Comparison of ENCODE assay signal across 8 mouse cellular contexts in the genomic region with DNA sequence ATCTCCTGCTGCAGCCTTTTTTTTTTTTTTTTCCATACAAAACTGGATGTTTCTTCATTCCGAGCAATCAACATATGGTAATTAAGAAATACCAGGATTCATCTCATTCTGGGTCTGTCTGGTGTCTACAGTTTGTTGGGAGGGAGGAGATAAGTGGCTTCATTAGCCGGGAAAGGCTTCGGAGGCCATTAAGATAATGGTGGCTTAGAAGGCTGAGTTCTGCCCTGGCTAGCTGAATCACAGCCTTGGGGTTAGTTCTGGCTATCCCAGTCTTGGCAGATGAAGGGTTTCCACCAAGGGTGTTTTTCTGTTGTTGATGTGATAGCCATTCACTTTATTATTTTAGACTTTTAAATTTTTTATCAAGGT. TPM values are rescaled to one million over a fixed set of nuclear protein-coding genes. Genes with fewer than 3 reads are reported as not detected.
DNase-seq lines count a peak whose midpoint lies in the region; ATAC-seq and TF ChIP-seq lines count a peak whose summit lies in the region.
"Had no signal": no experiment of that assay in that cellular context is flagged by ENCODE, and none has a peak within 500 bp of the region (broad histone marks: within the 10 kb centered on the region; RNA-seq: fewer than 3 reads in every experiment).

No protein-coding gene starts in this region.

- ATAC-seq in common myeloid progenitor, adult 5-6 weeks (replicated peaks; ENCODE audit: low read depth, poor library complexity, severe bottlenecking): 0 out of 2 replicates have a peak, but pooled peaks have one; percentile 2
- ATAC-seq in forebrain, embryonic 13.5 days: no peak
- no peak for ATAC-seq in limb, embryonic 14.5 days (ENCODE audit: low FRiP score, low read depth)

- no peak for TF ChIP-seq CTCF in left cerebral cortex, adult 2 months (IDR thresholded peaks at IDR 0.05)

- H3K27ac ChIP-seq in left cerebral cortex, adult 2 months: no peak overlapping the region
- H3K27ac ChIP-seq in forebrain, embryonic 13.5 days: peak overlapping the region; percentile 78
- no peak overlapping the region for H3K27ac ChIP-seq in limb, embryonic 14.5 days (replicated peaks; ENCODE audit: low read depth, low read length)
- H3K27ac ChIP-seq: lung, embryonic 15.5 days had no signal

- no peaks in the 10 kb centered on the region for H3K36me3 ChIP-seq in forebrain, embryonic 13.5 days (ENCODE audit: poor library complexity, severe bottlenecking)
- H3K36me3 ChIP-seq in limb, embryonic 14.5 days (ENCODE audit: control insufficient read depth, insufficient read depth, low read length): no peaks in the 10 kb centered on the region
- H3K36me3 ChIP-seq: lung, embryonic 15.5 days had no signal

- 29% methylated on average over 3 of the region's 3 CpGs for WGBS in forebrain, embryonic 13.5 days
- 27% methylated on average over 3 of the region's 3 CpGs for WGBS in limb, embryonic 14.5 days

- H3K9ac ChIP-seq in forebrain, embryonic 13.5 days: no peak overlapping the region
- H3K9ac ChIP-seq in limb, embryonic 14.5 days (ENCODE audit: low read depth, low read length, severe bottlenecking): 0 out of 2 replicates have a peak overlapping the region, but pooled peaks have one; percentile 1
- H3K9ac ChIP-seq: lung, embryonic 15.5 days had no signal

- H3K4me1 ChIP-seq in forebrain, embryonic 13.5 days: peaks cover 10% of the 10 kb centered on the region
- no peaks in the 10 kb centered on the region for H3K4me1 ChIP-seq in limb, embryonic 14.5 days (ENCODE audit: control insufficient read depth, insufficient read depth, low read length)

- DNase-seq in left cerebral cortex, adult 2 months (ENCODE audit: extremely low spot score in 1 of 2, low spot score in 2 of 2): no peak
- DNase-seq in left cerebral cortex, postnatal 14 days (ENCODE audit: low spot score in 2 of 2): no peak
- no peak for DNase-seq in limb, embryonic 14.5 days (ENCODE audit: low spot score)
- no peak for DNase-seq in urinary bladder, postnatal 4 days (ENCODE audit: low spot score in 2 of 2)
- DNase-seq in adrenal gland, postnatal 4 days (ENCODE audit: low spot score in 2 of 2): no peak

- H3K9me3 ChIP-seq in forebrain, embryonic 13.5 days (replicated peaks): peaks cover 4% of the 10 kb centered on the region; the same call in 1 of the 2 replicates
- no peaks in the 10 kb centered on the region; the same call in 1 of the 2 replicates for H3K9me3 ChIP-seq in limb, embryonic 14.5 days (ENCODE audit: control insufficient read depth, low read length)
- H3K9me3 ChIP-seq: lung, embryonic 15.5 days had no signal

- H3K4me2 ChIP-seq in forebrain, embryonic 13.5 days: peak overlapping the region; percentile 59; the same call in 1 of the 2 replicates
- H3K4me2 ChIP-seq in limb, embryonic 14.5 days (replicated peaks; ENCODE audit: low read depth, low read length, severe bottlenecking): peak overlapping the region; percentile 49; the same call in 1 of the 2 replicates

- H3K27me3 ChIP-seq in forebrain, embryonic 13.5 days: peaks cover 5% of the 10 kb centered on the region; the same call in 1 of the 2 replicates
- no peaks in the 10 kb centered on the region for H3K27me3 ChIP-seq in limb, embryonic 14.5 days (ENCODE audit: control insufficient read depth, insufficient read depth, low read length)
- H3K27me3 ChIP-seq: lung, embryonic 15.5 days had no signal

- TF ChIP-seq POLR2A in limb, embryonic 14.5 days (IDR thresholded peaks at IDR 0.05; ENCODE audit: borderline replicate concordance, extremely low read depth, insufficient read depth, insufficient read length): no peak

- peak overlapping the region; percentile 11; the same call in 1 of the 2 replicates for H3K4me3 ChIP-seq in left cerebral cortex, adult 2 months
- no peak overlapping the region for H3K4me3 ChIP-seq in forebrain, embryonic 13.5 days
- H3K4me3 ChIP-seq in limb, embryonic 14.5 days (replicated peaks; ENCODE audit: low read length): no peak overlapping the region
- H3K4me3 ChIP-seq: lung, embryonic 15.5 days had no signal

- intact Hi-C loops in left cerebral cortex, adult 2 months (cut with DNase I): loop anchor here (1.0 to 5.0 kb wide), 2 partner anchors 19 to 66 kb away; no protein-coding TSS in a partner anchor
- intact Hi-C loops in left cerebral cortex, postnatal 14 days (cut with DNase I): loop anchor here (2.0 to 10.0 kb wide), 3 partner anchors 18 to 66 kb away; partner anchors contain the start of gene 1600014C10Rik

RNA-seq across cellular contexts. Expression of gene 1600014C10Rik, which starts 18.3 kb away (rescaled TPM):
- total RNA-seq in left cerebral cortex, adult 2 months (2021): 10 to 100 TPM; 20.7 to 24.0 TPM
- 10 to 100 TPM; 17.7 to 18.8 TPM for total RNA-seq in left cerebral cortex, postnatal 14 days (2021)
- total RNA-seq in common myeloid progenitor, adult 5-6 weeks (2017): 12.0 and 15.2 TPM in 2 replicates
- 12.5 and 14.0 TPM in 2 replicates for polyA plus RNA-seq in forebrain, embryonic 13.5 days (2015; fragmentation: Nextera tagmentation; extraction: Ambion mirVana)
- polyA plus RNA-seq in limb, embryonic 14.5 days (2012; rRNA removed): 11.4 and 12.4 TPM in 2 replicates
- polyA plus RNA-seq in limb, embryonic 14.5 days (2014; fragmentation: Nextera tagmentation; extraction: Ambion mirVana): 15.8 and 17.6 TPM in 2 replicates
- 10 to 100 TPM; 22.0 to 36.5 TPM for total RNA-seq in adrenal gland, postnatal 4 days (2021)

RNA-seq across cellular contexts. Expression of gene Plekhf1, which starts 26.5 kb away (rescaled TPM):
- total RNA-seq in left cerebral cortex, adult 2 months (2021): 1 to 10 TPM; 2.3 to 2.5 TPM
- 1 to 10 TPM in 1 of 2 experiments, under 1 TPM in 1; 0.89 to 1.8 TPM for total RNA-seq in left cerebral cortex, postnatal 14 days (2021)
- total RNA-seq in common myeloid progenitor, adult 5-6 weeks (2017): 0.27 and 0.34 TPM in 2 replicates
- 0.67 and 0.71 TPM in 2 replicates for polyA plus RNA-seq in forebrain, embryonic 13.5 days (2015; fragmentation: Nextera tagmentation; extraction: Ambion mirVana)
- 3.4 and 3.8 TPM in 2 replicates for polyA plus RNA-seq in limb, embryonic 14.5 days (2012; rRNA removed)
- polyA plus RNA-seq in limb, embryonic 14.5 days (2014; fragmentation: Nextera tagmentation; extraction: Ambion mirVana): 3.8 and 4.2 TPM in 2 replicates
- 1 to 10 TPM; 2.7 to 3.0 TPM for total RNA-seq in adrenal gland, postnatal 4 days (2021)
